Mouse (Mus musculus) ES-Bruce4 (cell line): ENCODE measurements around the gene Frrs1l. TPM values are rescaled to one million over a fixed set of nuclear protein-coding genes. Genes with fewer than 3 reads are reported as not detected.

Experiments
- H3K27ac ChIP-seq: 2 replicates; pipeline ENCODE4 v1.5.1; 2012; ENCODE audit warnings: low read length, inconsistent platforms; ENCODE audit not compliant: insufficient read depth
- H3K27me3 ChIP-seq: 2 replicates; pipeline ENCODE4 v1.6.1; 2012; ENCODE audit warnings: mild to moderate bottlenecking, low read length, inconsistent platforms; ENCODE audit not compliant: control insufficient read depth, poor library complexity, insufficient read depth, severe bottlenecking
- H3K36me3 ChIP-seq: 2 replicates; pipeline ENCODE4 v1.6.1; 2012; ENCODE audit warnings: inconsistent platforms, mild to moderate bottlenecking, low read length, moderate library complexity; ENCODE audit not compliant: control insufficient read depth, poor library complexity, insufficient read depth, severe bottlenecking
- H3K4me1 ChIP-seq: one replicate; pipeline ENCODE4 v1.8.1; 2011; ENCODE audit warnings: low read length; ENCODE audit not compliant: control insufficient read depth, insufficient read depth
- H3K4me3 ChIP-seq: 2 replicates; pipeline ENCODE4 v1.5.1; 2011; ENCODE audit warnings: low read depth, mild to moderate bottlenecking, low read length
- H3K9ac ChIP-seq: 2 replicates; pipeline ENCODE4 v1.6.1; 2012; ENCODE audit warnings: low read depth, mild to moderate bottlenecking, inconsistent platforms; ENCODE audit not compliant: poor library complexity, severe bottlenecking
- H3K9me3 ChIP-seq: replicated peaks from 2 replicates; pipeline ENCODE4 v1.6.1; 2012; ENCODE audit warnings: mild to moderate bottlenecking, low read length, inconsistent platforms; ENCODE audit not compliant: control insufficient read depth, poor library complexity, insufficient read depth, severe bottlenecking
- CTCF ChIP-seq: IDR thresholded peaks from one replicate; pipeline ENCODE4 v1.8.1; 2011; ENCODE audit warnings: low read depth, low read length
- EP300 ChIP-seq: IDR thresholded peaks from 2 replicates; pipeline ENCODE4 v1.6.1; 2011; ENCODE audit warnings: low read depth, low read length; ENCODE audit not compliant: insufficient read depth
- POLR2A ChIP-seq: IDR thresholded peaks from one replicate; pipeline ENCODE4 v1.8.1; 2011; ENCODE audit warnings: low read length; ENCODE audit not compliant: insufficient read depth
- polyA plus RNA-seq: library from polyadenylated mRNA; stranded (reverse); fragments of >200 nt; gene quantifications from 2 replicates; pipeline ENCODE4 v1.2.4, GENCODE M21; 2011; ENCODE audit warnings: low read depth; ENCODE audit not compliant: missing spikeins, insufficient read depth, insufficient read length

Frrs1l gene
- polyA plus RNA-seq, 1 experiment: 1.0 TPM

GRCm38 (mm10) chr4:56915732-56916325 lies 74.4 kb downstream of the Frrs1l start:
- Histone ChIP-seq H3K4me3 (no peak overlapping the region), H3K4me1 (no peaks in the 10 kb centered on the region), H3K9ac (no peak overlapping the region), H3K27me3 (no peaks in the 10 kb centered on the region), H3K36me3 (peaks cover 58% of the 10 kb centered on the region), H3K27ac (no peak overlapping the region), H3K9me3 (no peaks in the 10 kb centered on the region)
- TF ChIP-seq EP300 (no peak), CTCF (no peak), POLR2A (no peak)

GRCm38 (mm10) chr4:56914761-56915160 lies 75.4 kb downstream of the Frrs1l start:
- no peaks in the 10 kb centered on the region for H3K27me3 ChIP-seq
- 0 out of 2 replicates have a peak overlapping the region, but pooled peaks have one; percentile 3 for H3K27ac ChIP-seq
- no peak overlapping the region for H3K4me3 ChIP-seq
- no peak overlapping the region for H3K9ac ChIP-seq
- H3K36me3 ChIP-seq: peaks cover 65% of the 10 kb centered on the region
- no peak for TF ChIP-seq POLR2A
- no peak for TF ChIP-seq CTCF
- no peak for TF ChIP-seq EP300
- no peaks in the 10 kb centered on the region for H3K9me3 ChIP-seq
- H3K4me1 ChIP-seq: no peaks in the 10 kb centered on the region

- no peaks in the 10 kb centered on the region for H3K4me1 ChIP-seq
- H3K27me3 ChIP-seq: no peaks in the 10 kb centered on the region
- no peak overlapping the region for H3K9ac ChIP-seq
- peaks cover 68% of the 10 kb centered on the region for H3K36me3 ChIP-seq
- TF ChIP-seq POLR2A (no peak), CTCF (no peak), EP300 (no peak)
- 0 out of 2 replicates have a peak overlapping the region, but pooled peaks have one; percentile 3 for H3K27ac ChIP-seq
- H3K4me3 ChIP-seq: no peak overlapping the region
- H3K9me3 ChIP-seq: no peaks in the 10 kb centered on the region
Observed at GRCm38 (mm10) chr4:56914338-56914737, 75.9 kb downstream of the Frrs1l start.

GRCm38 (mm10) chr4:56912382-56913001 lies 77.7 kb downstream of the Frrs1l start:
- Histone ChIP-seq H3K9ac (no peak overlapping the region), H3K9me3 (no peaks in the 10 kb centered on the region), H3K27ac (no peak overlapping the region), H3K27me3 (no peaks in the 10 kb centered on the region), H3K36me3 (peaks cover 79% of the 10 kb centered on the region), H3K4me1 (no peaks in the 10 kb centered on the region), H3K4me3 (no peak overlapping the region)
- no peak for TF ChIP-seq CTCF
- no peak for TF ChIP-seq POLR2A
- no peak for TF ChIP-seq EP300

GRCm38 (mm10) chr4:56909568-56909967 lies 80.6 kb downstream of the Frrs1l start:
- Histone ChIP-seq H3K36me3 (peaks cover 74% of the 10 kb centered on the region), H3K27ac (peak overlapping the region; percentile 21; the same call in 1 of the 2 replicates), H3K4me1 (peaks cover 1% of the 10 kb centered on the region)

GRCm38 (mm10) chr4:56907671-56908070 lies 82.5 kb downstream of the Frrs1l start:
- TF ChIP-seq CTCF: no peak
- TF ChIP-seq EP300: no peak
- no peak for TF ChIP-seq POLR2A
- Histone ChIP-seq H3K9me3 (no peaks in the 10 kb centered on the region), H3K9ac (no peak overlapping the region), H3K36me3 (peaks cover 73% of the 10 kb centered on the region), H3K27me3 (no peaks in the 10 kb centered on the region), H3K4me3 (no peak overlapping the region), H3K4me1 (peaks cover 1% of the 10 kb centered on the region), H3K27ac (peak overlapping the region; percentile 67; the same call in 1 of the 2 replicates)

More at GRCm38 (mm10) chr4:56909568-56909967, 80.6 kb downstream of the Frrs1l start:
- Histone ChIP-seq H3K27me3 (no peaks in the 10 kb centered on the region), H3K9me3 (no peaks in the 10 kb centered on the region), H3K4me3 (no peak overlapping the region), H3K9ac (no peak overlapping the region)
- TF ChIP-seq POLR2A (no peak), EP300 (no peak), CTCF (no peak)

Other genes with a start within 250 kb of the Frrs1l start
- gene Actl7b, start 248.9 kb downstream of the Frrs1l start, polyA plus RNA-seq: 0.70 TPM in 1 of 2 replicates, not detected in the other
- gene Actl7a, start 247.0 kb downstream of the Frrs1l start, polyA plus RNA-seq: not detected in 2 replicates
- 60.6 and 82.2 TPM in 2 replicates for gene Elp1, start 188.1 kb downstream of the Frrs1l start, polyA plus RNA-seq
- gene Fam206a, start 188.0 kb downstream of the Frrs1l start, polyA plus RNA-seq: 13.6 and 15.9 TPM in 2 replicates
- 95.7 and 98.7 TPM in 2 replicates for gene Ctnnal1, start 125.2 kb downstream of the Frrs1l start, polyA plus RNA-seq
- gene Tmem245, start 43.0 kb downstream of the Frrs1l start, polyA plus RNA-seq: 60.6 and 61.9 TPM in 2 replicates
- gene Epb41l4b, start 153.0 kb upstream of the Frrs1l start, polyA plus RNA-seq: 14.4 and 16.9 TPM in 2 replicates